Mouse (Mus musculus) intestine, embryonic 14.5 days (tissue): ENCODE measurements around the gene Inhbc. TPM values are rescaled to one million over a fixed set of nuclear protein-coding genes. Genes with fewer than 3 reads are reported as not detected.
A peak's percentile ranks its signal among the peaks of the same experiment; 100 is the strongest.
"Not testable (repeated sequence)": the region's sequence is repeated elsewhere in the genome, so short reads cannot be mapped to it uniquely, and the experiment has no call there.

ENCODE experiments used
- ATAC-seq: fragments of 200-750 bp; cut with Nextera tagmentation; replicated peaks from 2 replicates; pipeline ENCODE4 v1.8.0; 2017; ENCODE audit warnings: low read depth, moderate number of reproducible peaks, moderate TSS enrichment, moderate library complexity; ENCODE audit not compliant: low FRiP score, low TSS enrichment
- DNase-seq: peaks from one replicate; pipeline ENCODE4 v3.0.0-alpha.2; 2018; ENCODE audit warnings: low spot score
- H3K27ac ChIP-seq: fragments of 300-500 bp; sonication (generic); 2 replicates; pipeline ENCODE4 v1.5.1; 2014; ENCODE audit warnings: low read depth, mild to moderate bottlenecking, control low read depth
- H3K27me3 ChIP-seq: fragments of 300-500 bp; sonication (generic); replicated peaks from 2 replicates; pipeline ENCODE4 v1.6.1; 2014; ENCODE audit warnings: low read length, control low read depth; ENCODE audit not compliant: control insufficient read depth, insufficient read depth
- H3K36me3 ChIP-seq: fragments of 300-500 bp; sonication (generic); 2 replicates; pipeline ENCODE4 v1.6.1; 2014; ENCODE audit warnings: low read length, control low read depth; ENCODE audit not compliant: control insufficient read depth, insufficient read depth
- H3K4me1 ChIP-seq: fragments of 300-500 bp; sonication (generic); replicated peaks from 2 replicates; pipeline ENCODE4 v1.6.1; 2014; ENCODE audit warnings: low read length, control low read depth, mixed read lengths; ENCODE audit not compliant: control insufficient read depth, insufficient read depth
- H3K4me2 ChIP-seq: fragments of 300-500 bp; sonication (generic); 2 replicates; pipeline ENCODE4 v1.6.1; 2014; ENCODE audit warnings: low read length
- H3K4me3 ChIP-seq: fragments of 300-500 bp; sonication (generic); 2 replicates; pipeline ENCODE4 v1.5.1; 2014; ENCODE audit warnings: low read depth, low read length, control low read depth, mixed read lengths
- H3K9ac ChIP-seq: fragments of 300-500 bp; sonication (generic); 2 replicates; pipeline ENCODE4 v1.6.1; 2014; ENCODE audit warnings: mild to moderate bottlenecking, low read length
- H3K9me3 ChIP-seq: fragments of 300-500 bp; sonication (generic); 2 replicates; pipeline ENCODE4 v1.6.1; 2016; ENCODE audit warnings: low read length, control low read depth; ENCODE audit not compliant: control insufficient read depth
- WGBS: fragments of 180-500 bp; shearing (Covaris S2); extraction: QIAGEN DNeasy Blood & Tissue Kit; methylation state at CpG from one replicate; pipeline ENCODE4 v1.1.7; 2014; 5-methylcytosine and 5-hydroxymethylcytosine counted together
- polyA plus RNA-seq: library from polyadenylated mRNA; unstranded; fragments of >200 nt; fragmentation: Nextera tagmentation; extraction: Ambion mirVana; gene quantifications from 2 replicates; pipeline ENCODE4 v1.2.1, GENCODE M21; 2014

Gene Inhbc
- polyA plus RNA-seq, 1 experiment from 2014 or later: not detected

- ATAC-seq (no peak), DNase-seq (no peak)
- Histone ChIP-seq H3K9me3 (no peaks in the 10 kb centered on the region), H3K27ac (no peak within 1 kb of the TSS), H3K36me3 (no peaks in the 10 kb centered on the region), H3K4me2 (no peak within 1 kb of the TSS), H3K4me1 (peaks cover 10% of the 10 kb centered on the region; the same call in 1 of the 2 replicates), H3K9ac (no peak within 1 kb of the TSS), H3K4me3 (no peak within 1 kb of the TSS), H3K27me3 (peaks cover 25% of the 10 kb centered on the region)
- WGBS: 69% methylated on average over 3 of the region's 3 CpGs
Measured at GRCm38 (mm10) chr10:127321621-127322020, 48.6 kb downstream of the Inhbc start, which contains the start of gene Arhgap9. Arhgap9 (plus strand) TSS chr10:127321964.

- no peak overlapping the region for H3K9ac ChIP-seq
- no peaks in the 10 kb centered on the region for H3K4me1 ChIP-seq
- no peak overlapping the region for H3K4me2 ChIP-seq
- H3K4me3 ChIP-seq: no peak overlapping the region
- no peaks in the 10 kb centered on the region for H3K9me3 ChIP-seq
- H3K27me3 ChIP-seq: peaks cover 9% of the 10 kb centered on the region; the same call in 1 of the 2 replicates
- WGBS: 71% methylated on average over 7 of the region's 7 CpGs
- no peak overlapping the region for H3K27ac ChIP-seq
- ATAC-seq (no peak), DNase-seq (no peak)
- H3K36me3 ChIP-seq: no peaks in the 10 kb centered on the region
Measured at GRCm38 (mm10) chr10:127319969-127320368, 50.3 kb downstream of the Inhbc start.

GRCm38 (mm10) chr10:127318009-127318408, 52.2 kb downstream of the Inhbc start:
- no peak overlapping the region for H3K9ac ChIP-seq
- no peak for DNase-seq
- no peak overlapping the region for H3K27ac ChIP-seq
- no peaks in the 10 kb centered on the region for H3K4me1 ChIP-seq
- no peak for ATAC-seq
- H3K27me3 ChIP-seq: no peaks in the 10 kb centered on the region
- H3K4me3 ChIP-seq: no peak overlapping the region
- H3K9me3 ChIP-seq: no peaks in the 10 kb centered on the region
- H3K4me2 ChIP-seq: no peak overlapping the region
- H3K36me3 ChIP-seq: no peaks in the 10 kb centered on the region
- 44% methylated on average over 4 of the region's 4 CpGs for WGBS

- Histone ChIP-seq H3K4me1 (no peaks in the 10 kb centered on the region), H3K27ac (no peak overlapping the region), H3K9me3 (no peaks in the 10 kb centered on the region), H3K27me3 (no peaks in the 10 kb centered on the region), H3K36me3 (no peaks in the 10 kb centered on the region), H3K9ac (no peak overlapping the region), H3K4me3 (no peak overlapping the region), H3K4me2 (no peak overlapping the region)
- no peak for DNase-seq
- ATAC-seq: no peak
- WGBS: 89% methylated on average over 2 of the region's 2 CpGs
Measured at GRCm38 (mm10) chr10:127317277-127317676, 53.0 kb downstream of the Inhbc start.

GRCm38 (mm10) chr10:127314950-127315349, 55.3 kb downstream of the Inhbc start:
- not testable (repeated sequence) for DNase-seq, ATAC-seq, H3K9ac ChIP-seq, H3K27me3 ChIP-seq, H3K4me1 ChIP-seq, H3K4me3 ChIP-seq, H3K36me3 ChIP-seq, H3K27ac ChIP-seq, H3K9me3 ChIP-seq, H3K4me2 ChIP-seq
- WGBS: 79% methylated on average over 1 of the region's 1 CpGs

- not testable (repeated sequence) for H3K9ac ChIP-seq, H3K4me2 ChIP-seq, H3K9me3 ChIP-seq, H3K4me1 ChIP-seq, DNase-seq, H3K27ac ChIP-seq, H3K4me3 ChIP-seq, H3K27me3 ChIP-seq, ATAC-seq
- WGBS: 85% methylated on average over 5 of the region's 5 CpGs
- peaks cover 15% of the 10 kb centered on the region for H3K36me3 ChIP-seq
Measured at GRCm38 (mm10) chr10:127313516-127313915, 56.7 kb downstream of the Inhbc start.

GRCm38 (mm10) chr10:127312858-127313257, 57.4 kb downstream of the Inhbc start:
- ATAC-seq: no peak
- WGBS: 66% methylated on average over 4 of the region's 4 CpGs
- H3K4me1 ChIP-seq: peaks cover 8% of the 10 kb centered on the region

GRCm38 (mm10) chr10:127312356-127312676, 57.9 kb downstream of the Inhbc start:
- Histone ChIP-seq H3K9ac (peak overlapping the region; percentile 68; the same call in 1 of the 2 replicates), H3K36me3 (peaks cover 27% of the 10 kb centered on the region), H3K27me3 (no peaks in the 10 kb centered on the region), H3K9me3 (no peaks in the 10 kb centered on the region), H3K4me2 (peak overlapping the region; percentile 91), H3K4me3 (peak overlapping the region; percentile 74), H3K27ac (peak overlapping the region; percentile 65), H3K4me1 (peaks cover 8% of the 10 kb centered on the region)
- under 1% methylated on average over 4 of the region's 4 CpGs for WGBS
- peak; percentile 94 for DNase-seq
- ATAC-seq: peak; percentile 54

More at GRCm38 (mm10) chr10:127312858-127313257, 57.4 kb downstream of the Inhbc start:
- no peak overlapping the region for H3K4me2 ChIP-seq
- no peak overlapping the region for H3K27ac ChIP-seq
- peaks cover 22% of the 10 kb centered on the region for H3K36me3 ChIP-seq
- no peaks in the 10 kb centered on the region for H3K27me3 ChIP-seq
- no peak for DNase-seq
- H3K9me3 ChIP-seq: no peaks in the 10 kb centered on the region
- H3K4me3 ChIP-seq: no peak overlapping the region
- no peak overlapping the region for H3K9ac ChIP-seq
